Mouse (Mus musculus) kidney, embryonic 14.5 days (tissue): Measurements from ENCODE around the gene Bcl9l. TPM values are rescaled to one million over a fixed set of nuclear protein-coding genes. Genes with fewer than 3 reads are reported as not detected.

Source experiments
- ATAC-seq: fragments of 200-750 bp; cut with Nextera tagmentation; 2 replicates; pipeline ENCODE4 v1.8.0; 2017; ENCODE audit warnings: moderate number of reproducible peaks, mild to moderate bottlenecking, moderate TSS enrichment, moderate library complexity; ENCODE audit not compliant: low FRiP score, low TSS enrichment
- H3K27ac ChIP-seq: fragments of 300-500 bp; sonication (generic); 2 replicates; pipeline ENCODE4 v1.5.1; 2014; ENCODE audit warnings: low read depth, mild to moderate bottlenecking, low read length, moderate library complexity, mixed read lengths
- H3K27me3 ChIP-seq: fragments of 300-500 bp; sonication (generic); 2 replicates; pipeline ENCODE4 v1.6.1; 2014; ENCODE audit warnings: mild to moderate bottlenecking, low read length; ENCODE audit not compliant: control insufficient read depth, insufficient read depth
- H3K36me3 ChIP-seq: fragments of 300-500 bp; sonication (generic); 2 replicates; pipeline ENCODE4 v1.6.1; 2014; ENCODE audit warnings: low read length, mixed read lengths; ENCODE audit not compliant: control insufficient read depth, insufficient read depth
- H3K4me1 ChIP-seq: fragments of 300-500 bp; sonication (generic); 2 replicates; pipeline ENCODE4 v1.6.1; 2014; ENCODE audit warnings: low read length, mixed read lengths; ENCODE audit not compliant: control insufficient read depth, insufficient read depth
- H3K4me2 ChIP-seq: fragments of 300-500 bp; sonication (generic); replicated peaks from 2 replicates; pipeline ENCODE4 v1.6.1; 2014; ENCODE audit warnings: low read depth, mild to moderate bottlenecking, low read length
- H3K4me3 ChIP-seq: fragments of 300-500 bp; sonication (generic); 2 replicates; pipeline ENCODE4 v1.5.1; 2014; ENCODE audit warnings: mild to moderate bottlenecking, low read length
- H3K9ac ChIP-seq: fragments of 300-500 bp; sonication (generic); 2 replicates; pipeline ENCODE4 v1.6.1; 2014; ENCODE audit warnings: low read depth, mild to moderate bottlenecking, low read length, moderate library complexity
- H3K9me3 ChIP-seq: fragments of 300-500 bp; sonication (generic); 2 replicates; pipeline ENCODE4 v1.6.1; 2016; ENCODE audit warnings: low read length; ENCODE audit not compliant: control insufficient read depth
- WGBS: fragments of 180-500 bp; shearing (Covaris S2); extraction: QIAGEN DNeasy Blood & Tissue Kit; methylation state at CpG from one replicate; pipeline ENCODE4 v1.1.7; 2014; 5-methylcytosine and 5-hydroxymethylcytosine counted together
- polyA plus RNA-seq: library from polyadenylated mRNA; unstranded; fragments of >200 nt; fragmentation: Nextera tagmentation; extraction: Ambion mirVana; gene quantifications from 2 replicates; pipeline ENCODE4 v1.2.1, GENCODE M21; 2014

Bcl9l gene
- polyA plus RNA-seq, 1 experiment from 2014 or later, result 14.5 TPM

DNA sequence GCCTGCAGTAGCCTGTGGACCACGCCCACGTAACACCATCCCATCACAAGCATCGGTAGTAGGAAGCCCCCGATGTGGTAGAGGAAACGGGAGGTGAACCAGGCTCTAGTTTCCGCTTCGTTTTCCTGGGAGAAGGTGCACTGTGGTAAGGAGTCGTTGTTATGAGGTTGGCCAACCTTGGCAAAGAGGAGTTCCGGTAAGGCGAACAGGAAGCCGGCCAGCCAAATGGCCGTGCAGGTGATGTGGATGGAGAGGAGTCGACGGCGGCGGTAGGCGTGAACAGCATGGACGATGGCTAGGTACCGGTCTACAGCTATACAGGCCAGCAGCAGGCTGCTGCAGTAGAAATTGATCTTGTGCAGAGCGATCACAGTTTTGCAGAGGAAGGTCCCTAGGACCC is 31.0 kb downstream of the Bcl9l start:
- H3K27ac ChIP-seq, result no peak overlapping the region
- peaks cover 8% of the 10 kb centered on the region for H3K36me3 ChIP-seq
- H3K9me3 ChIP-seq, result no peaks in the 10 kb centered on the region
- no peak overlapping the region for H3K4me2 ChIP-seq
- 75% methylated on average over 20 of the region's 20 CpGs for WGBS
- H3K27me3 ChIP-seq, result no peaks in the 10 kb centered on the region
- peaks cover 18% of the 10 kb centered on the region for H3K4me1 ChIP-seq
- H3K4me3 ChIP-seq, result no peak overlapping the region
- no peak for ATAC-seq
- no peak overlapping the region for H3K9ac ChIP-seq

- H3K9me3 ChIP-seq, result no peaks in the 10 kb centered on the region
- no peak overlapping the region for H3K4me3 ChIP-seq
- peaks cover 14% of the 10 kb centered on the region for H3K4me1 ChIP-seq
- H3K27me3 ChIP-seq, result no peaks in the 10 kb centered on the region
- no peak for ATAC-seq
- 87% methylated on average over 5 of the region's 5 CpGs for WGBS
- no peak overlapping the region for H3K27ac ChIP-seq
- peaks cover 2% of the 10 kb centered on the region; the same call in 1 of the 2 replicates for H3K36me3 ChIP-seq
- H3K9ac ChIP-seq, result no peak overlapping the region
- no peak overlapping the region for H3K4me2 ChIP-seq
Observed at GRCm38 (mm10) chr9:44514147-44514546, 31.5 kb downstream of the Bcl9l start.

- no peaks in the 10 kb centered on the region for H3K9me3 ChIP-seq
- no peak overlapping the region; the same call in 1 of the 2 replicates for H3K4me2 ChIP-seq
- H3K36me3 ChIP-seq, result no peaks in the 10 kb centered on the region
- H3K4me3 ChIP-seq, result no peak overlapping the region
- ATAC-seq, result no peak
- 0 out of 2 replicates have a peak, but pooled peaks cover 7% of the 10 kb centered on the region for H3K4me1 ChIP-seq
- no peaks in the 10 kb centered on the region for H3K27me3 ChIP-seq
- H3K27ac ChIP-seq, result no peak overlapping the region
- no peak overlapping the region for H3K9ac ChIP-seq
- 55% methylated on average over 12 of the region's 12 CpGs for WGBS
Observed at GRCm38 (mm10) chr9:44515131-44515751, 32.6 kb downstream of the Bcl9l start.

DNA sequence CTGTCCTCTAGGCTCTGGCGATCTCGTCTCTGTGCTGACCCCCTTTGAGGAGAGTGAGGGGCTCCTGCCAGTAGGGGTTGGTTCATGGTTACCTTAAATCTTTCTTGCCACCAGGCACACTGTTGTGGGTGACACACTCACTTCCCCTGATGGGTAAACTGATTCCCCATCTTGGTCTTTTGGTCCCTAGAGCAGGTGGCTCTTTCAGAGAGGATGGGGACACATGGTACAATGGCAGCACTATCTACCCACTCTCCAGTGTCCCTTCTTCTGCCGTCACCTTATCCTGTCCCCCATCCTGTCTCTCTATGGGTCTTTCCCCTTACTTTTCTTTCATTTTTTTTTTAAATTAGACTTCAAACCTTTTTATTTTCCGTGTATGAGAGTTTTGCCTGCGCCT is 33.3 kb downstream of the Bcl9l start:
- ATAC-seq, result no peak
- no peak overlapping the region for H3K27ac ChIP-seq
- WGBS, result 92% methylated on average over 5 of the region's 5 CpGs

GRCm38 (mm10) chr9:44517368-44517767 is 34.7 kb downstream of the Bcl9l start:
- Histone ChIP-seq H3K9me3 (no peaks in the 10 kb centered on the region), H3K36me3 (no peaks in the 10 kb centered on the region), H3K4me2 (no peak overlapping the region), H3K9ac (no peak overlapping the region), H3K27me3 (no peaks in the 10 kb centered on the region), H3K4me3 (no peak overlapping the region), H3K4me1 (no peaks in the 10 kb centered on the region), H3K27ac (no peak overlapping the region)
- WGBS, result 73% methylated on average over 4 of the region's 4 CpGs
- ATAC-seq, result no peak

More for the DNA sequence above, 33.3 kb downstream of the Bcl9l start:
- Histone ChIP-seq H3K4me2 (no peak overlapping the region), H3K9me3 (no peaks in the 10 kb centered on the region), H3K27me3 (no peaks in the 10 kb centered on the region), H3K36me3 (no peaks in the 10 kb centered on the region), H3K9ac (no peak overlapping the region), H3K4me3 (no peak overlapping the region), H3K4me1 (0 out of 2 replicates have a peak, but pooled peaks cover 4% of the 10 kb centered on the region)

DNA sequence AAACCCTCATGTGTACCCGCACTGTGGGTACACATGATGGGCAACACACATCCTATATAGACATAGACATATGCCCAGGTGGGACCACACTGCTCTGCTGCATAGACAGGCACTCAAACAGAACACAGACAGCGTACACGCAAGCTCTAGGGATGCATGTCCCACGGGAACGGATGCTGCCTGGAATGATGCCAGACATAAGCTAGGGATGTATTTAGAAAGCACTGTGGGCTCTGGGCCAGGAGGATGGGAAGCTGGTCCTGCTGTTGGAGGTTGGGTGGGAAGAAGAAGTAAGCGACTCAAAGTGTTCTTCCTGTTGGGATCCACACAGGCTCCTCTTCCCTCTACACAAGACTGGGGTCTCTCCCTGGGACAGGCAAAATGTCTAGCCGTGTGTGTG is 35.4 kb downstream of the Bcl9l start:
- no peaks in the 10 kb centered on the region for H3K4me1 ChIP-seq
- no peak overlapping the region for H3K4me3 ChIP-seq
- no peaks in the 10 kb centered on the region for H3K27me3 ChIP-seq
- H3K4me2 ChIP-seq, result no peak overlapping the region
- H3K36me3 ChIP-seq, result no peaks in the 10 kb centered on the region
- H3K9ac ChIP-seq, result no peak overlapping the region
- WGBS, result 80% methylated on average over 7 of the region's 7 CpGs
- H3K27ac ChIP-seq, result no peak overlapping the region
- no peaks in the 10 kb centered on the region for H3K9me3 ChIP-seq
- no peak for ATAC-seq

- H3K27ac ChIP-seq, result no peak overlapping the region
- H3K9me3 ChIP-seq, result no peaks in the 10 kb centered on the region
- H3K9ac ChIP-seq, result no peak overlapping the region
- H3K4me1 ChIP-seq, result no peaks in the 10 kb centered on the region
- no peak overlapping the region for H3K4me2 ChIP-seq
- no peaks in the 10 kb centered on the region for H3K36me3 ChIP-seq
- no peaks in the 10 kb centered on the region for H3K27me3 ChIP-seq
- no peak overlapping the region for H3K4me3 ChIP-seq
- WGBS, result 77% methylated on average over 10 of the region's 10 CpGs
- ATAC-seq, result no peak
Observed at GRCm38 (mm10) chr9:44521927-44522326, 39.3 kb downstream of the Bcl9l start.

DNA sequence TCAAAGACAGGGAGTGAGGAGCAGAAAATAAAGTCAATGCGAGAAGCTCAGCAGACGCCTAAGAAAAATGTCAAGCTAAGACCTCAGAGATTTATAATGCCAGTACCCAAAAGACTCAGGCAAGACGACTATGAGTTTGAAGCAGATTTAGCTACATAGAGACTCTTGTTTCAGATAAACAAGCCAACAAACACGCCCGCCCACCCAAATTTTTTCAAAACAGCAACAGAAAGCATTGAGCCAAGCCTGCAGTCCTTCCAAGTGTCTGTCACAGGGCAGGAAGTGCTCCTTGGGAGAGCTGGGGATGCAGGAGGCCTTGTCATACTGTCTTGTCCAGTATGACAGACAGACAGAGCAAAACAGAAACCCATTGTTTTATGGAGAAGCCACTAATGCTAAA is 41.1 kb downstream of the Bcl9l start:
- ATAC-seq, result no peak
- Histone ChIP-seq H3K9me3 (no peaks in the 10 kb centered on the region), H3K36me3 (no peaks in the 10 kb centered on the region), H3K27me3 (no peaks in the 10 kb centered on the region), H3K4me1 (no peaks in the 10 kb centered on the region), H3K27ac (no peak overlapping the region), H3K4me3 (no peak overlapping the region), H3K4me2 (no peak overlapping the region), H3K9ac (no peak overlapping the region)
- WGBS, result 62% methylated on average over 5 of the region's 5 CpGs

- H3K9me3 ChIP-seq, result no peaks in the 10 kb centered on the region
- H3K9ac ChIP-seq, result no peak overlapping the region
- H3K4me1 ChIP-seq, result no peaks in the 10 kb centered on the region
- WGBS, result 76% methylated on average over 5 of the region's 5 CpGs
- H3K4me3 ChIP-seq, result no peak overlapping the region
- no peaks in the 10 kb centered on the region for H3K27me3 ChIP-seq
- ATAC-seq, result no peak
- no peak overlapping the region for H3K4me2 ChIP-seq
- H3K36me3 ChIP-seq, result no peaks in the 10 kb centered on the region
- H3K27ac ChIP-seq, result no peak overlapping the region
Observed at GRCm38 (mm10) chr9:44524235-44524826, 41.7 kb downstream of the Bcl9l start.
